Mouse (Mus musculus) thymus, postnatal 14 days (tissue): ENCODE data around the gene Thap7.

Experiments
- DNase-seq: peaks from one replicate; pipeline ENCODE4 v3.0.0; 2021

Thap7 gene

DNA sequence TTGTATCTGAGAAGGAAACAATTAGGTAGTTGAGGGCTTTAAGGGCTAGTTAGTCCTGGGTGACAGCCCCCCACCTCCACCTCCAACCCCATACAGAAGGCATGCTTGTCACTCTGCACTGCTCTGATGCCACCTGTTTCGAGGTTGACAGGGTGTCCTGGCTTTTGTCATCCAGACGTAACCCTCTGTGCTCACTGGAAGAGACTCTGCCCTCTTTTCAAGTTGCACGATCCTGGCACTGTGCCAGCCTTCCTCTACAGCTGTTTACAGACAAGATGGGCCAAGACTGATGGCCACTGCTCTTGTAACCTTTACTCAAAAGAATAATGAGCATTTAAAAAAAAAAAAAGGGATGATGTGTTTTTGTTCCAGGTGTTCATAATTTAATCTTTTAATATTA, 44.4 kb downstream of the Thap7 start:
- peak; percentile 70 for DNase-seq

DNA sequence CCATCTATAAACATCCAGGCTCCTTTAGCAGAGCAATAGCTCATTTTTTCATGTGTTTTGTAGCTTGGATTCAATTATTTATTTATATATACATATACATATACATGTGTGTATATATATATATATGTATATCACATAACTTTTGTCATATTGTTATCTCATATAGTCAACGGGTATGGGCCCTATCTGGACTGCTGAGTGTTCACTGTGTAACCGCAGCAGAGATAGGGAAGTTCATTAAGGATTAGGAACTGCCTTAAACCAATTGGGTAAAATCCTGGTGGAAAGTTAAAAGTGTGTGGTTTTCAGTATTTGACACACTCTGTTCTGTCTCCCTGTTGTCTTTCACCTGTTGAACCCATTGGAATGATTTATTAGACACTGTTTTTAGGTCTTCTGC, 49.5 kb downstream of the Thap7 start:
- DNase-seq: no peak

DNA sequence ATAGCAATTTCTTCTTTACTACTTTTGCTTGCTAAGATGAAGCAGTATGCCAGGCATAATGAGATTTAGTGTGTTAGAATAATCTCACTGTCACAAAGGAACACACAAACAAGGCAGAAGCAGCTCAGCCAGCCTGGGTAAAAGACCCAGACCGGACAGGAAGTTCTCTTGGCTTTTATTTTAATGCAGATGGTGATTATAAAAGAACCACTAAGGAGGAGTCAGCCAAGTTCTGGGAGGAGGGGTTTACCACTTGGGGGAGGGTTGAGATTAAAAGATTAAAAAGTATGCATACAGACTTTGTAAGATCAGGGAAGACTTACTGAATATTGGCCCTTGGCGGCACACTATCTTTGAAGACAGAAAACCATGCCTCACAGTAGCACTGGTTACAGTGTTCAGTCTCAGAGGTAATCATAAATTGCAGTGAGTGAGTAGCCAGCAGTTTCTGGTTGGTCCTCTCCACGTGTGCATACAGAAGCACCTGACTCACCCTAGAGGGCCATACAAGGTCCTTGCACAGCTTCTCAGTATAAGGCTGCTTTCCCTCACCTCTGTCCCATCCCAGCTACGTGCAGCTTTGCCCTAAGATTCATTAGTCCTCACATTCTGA, 52.5 kb downstream of the Thap7 start:
- no peak for DNase-seq
